Mouse (Mus musculus) lung, embryonic 14.5 days (tissue): ENCODE data around the gene Itga8. TPM values are rescaled to one million over a fixed set of nuclear protein-coding genes. Genes with fewer than 3 reads are reported as not detected.

Source experiments
- ATAC-seq: fragments of 200-750 bp; cut with Nextera tagmentation; 2 replicates; pipeline ENCODE4 v1.8.0; 2017; ENCODE audit warnings: mild to moderate bottlenecking, moderate TSS enrichment, moderate library complexity; ENCODE audit not compliant: insufficient read depth
- DNase-seq: peaks from one replicate; pipeline ENCODE4 v3.0.0-alpha.2; 2015
- H3K27ac ChIP-seq: fragments of 300-500 bp; sonication (generic); 2 replicates; pipeline ENCODE4 v1.5.1; 2014; ENCODE audit warnings: low read depth, mild to moderate bottlenecking, moderate library complexity
- H3K27me3 ChIP-seq: fragments of 300-500 bp; sonication (generic); 2 replicates; pipeline ENCODE4 v1.6.1; 2014; ENCODE audit warnings: low read length, control low read depth; ENCODE audit not compliant: insufficient read depth
- H3K36me3 ChIP-seq: fragments of 300-500 bp; sonication (generic); 2 replicates; pipeline ENCODE4 v1.6.1; 2014; ENCODE audit warnings: control low read depth; ENCODE audit not compliant: insufficient read depth
- H3K4me1 ChIP-seq: fragments of 300-500 bp; sonication (generic); 2 replicates; pipeline ENCODE4 v1.6.1; 2014; ENCODE audit warnings: antibody characterized with exemption, control low read depth; ENCODE audit not compliant: insufficient read depth
- H3K4me2 ChIP-seq: fragments of 300-500 bp; sonication (generic); 2 replicates; pipeline ENCODE4 v1.6.1; 2014; ENCODE audit warnings: mild to moderate bottlenecking
- H3K4me3 ChIP-seq: fragments of 300-500 bp; sonication (generic); 2 replicates; pipeline ENCODE4 v1.5.1; 2014; ENCODE audit warnings: low read depth, low read length
- H3K9ac ChIP-seq: fragments of 300-500 bp; sonication (generic); 2 replicates; pipeline ENCODE4 v1.6.1; 2014
- H3K9me3 ChIP-seq: fragments of 300-500 bp; sonication (generic); 2 replicates; pipeline ENCODE4 v1.6.1; 2016; ENCODE audit warnings: low read depth, low read length, control low read depth
- CTCF ChIP-seq: IDR thresholded peaks from 2 replicates; pipeline ENCODE4 v1.5.1; 2016; ENCODE audit warnings: antibody characterized with exemption, low read depth
- WGBS: fragments of 180-500 bp; shearing (Covaris S2); extraction: QIAGEN DNeasy Blood & Tissue Kit; methylation state at CpG from one replicate; pipeline ENCODE4 v1.1.7; 2014; 5-methylcytosine and 5-hydroxymethylcytosine counted together
- polyA plus RNA-seq: library from polyadenylated mRNA; unstranded; fragments of >200 nt; fragmentation: Nextera tagmentation; extraction: Ambion mirVana; gene quantifications from 2 replicates; pipeline ENCODE4 v1.2.1, GENCODE M21; 2014

Gene Itga8
- 42.6 and 44.1 TPM in 2 replicates for polyA plus RNA-seq

DNA sequence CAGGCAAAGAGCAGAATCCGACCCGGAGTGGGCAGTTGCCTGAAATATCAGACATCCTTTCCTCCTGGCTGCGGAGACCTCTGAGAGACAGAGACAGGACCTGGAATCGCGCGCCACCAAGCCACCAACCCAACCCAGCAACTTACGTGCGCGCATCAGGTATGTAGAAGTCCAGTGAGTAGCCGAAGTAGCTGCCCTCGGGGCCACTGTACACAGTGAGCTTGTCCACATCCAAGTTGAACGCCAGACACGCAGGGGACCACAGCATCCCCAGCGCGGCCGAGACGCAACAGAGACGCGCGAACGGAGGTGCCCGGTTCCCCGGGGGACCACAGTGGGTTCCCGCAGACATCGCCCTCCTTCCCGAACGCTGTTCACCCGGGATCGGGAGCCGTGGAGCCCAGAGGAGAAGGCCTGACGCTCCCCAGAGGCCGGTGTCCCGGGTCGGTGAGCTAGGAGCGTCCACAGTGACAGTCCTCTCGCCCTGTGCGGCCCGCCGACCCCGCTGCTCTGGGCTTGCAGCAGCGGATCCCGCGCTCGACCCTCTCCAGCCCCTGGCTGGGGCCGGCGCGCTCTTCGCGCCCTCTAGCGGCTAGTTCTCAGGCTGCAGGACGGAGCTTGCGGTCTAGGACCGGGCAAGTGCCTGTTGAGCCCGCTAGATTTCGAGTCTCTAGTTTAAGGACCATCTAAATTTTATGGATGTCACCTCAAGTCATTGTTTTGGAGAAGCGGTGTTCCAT lies at the start of gene Itga8:
TSS of gene Itga8 (minus strand) at position 492 of the 740 bp plus-strand sequence.
- peak within 1 kb of the TSS; percentile 67 for H3K4me3 ChIP-seq
- no peaks in the 10 kb centered on the region for H3K9me3 ChIP-seq
- peak within 1 kb of the TSS; percentile 74 for H3K4me2 ChIP-seq
- TF ChIP-seq CTCF, result peak; percentile 89
- peak; percentile 96 for DNase-seq
- peak within 1 kb of the TSS; percentile 47; the same call in 1 of the 2 replicates for H3K27ac ChIP-seq
- peaks cover 10% of the 10 kb centered on the region; the same call in 1 of the 2 replicates for H3K27me3 ChIP-seq
- peak; percentile 94 for ATAC-seq
- H3K36me3 ChIP-seq, result no peaks in the 10 kb centered on the region
- WGBS, result under 1% methylated on average over 56 of the region's 56 CpGs
- peaks cover 3% of the 10 kb centered on the region; the same call in 1 of the 2 replicates for H3K4me1 ChIP-seq
- H3K9ac ChIP-seq, result peak within 1 kb of the TSS; percentile 76

- TF ChIP-seq CTCF, result no peak
- WGBS, result 67% methylated on average over 2 of the region's 2 CpGs
- H3K27ac ChIP-seq, result peak overlapping the region; percentile 50; the same call in 1 of the 2 replicates
- H3K4me1 ChIP-seq, result no peaks in the 10 kb centered on the region
- H3K4me3 ChIP-seq, result no peak overlapping the region
- H3K27me3 ChIP-seq, result no peaks in the 10 kb centered on the region
- H3K9me3 ChIP-seq, result no peaks in the 10 kb centered on the region
- no peak overlapping the region for H3K9ac ChIP-seq
- peak; percentile 9 for DNase-seq
- no peak for ATAC-seq
- H3K4me2 ChIP-seq, result no peak overlapping the region
- H3K36me3 ChIP-seq, result 0 out of 2 replicates have a peak, but pooled peaks cover 11% of the 10 kb centered on the region
These were observed 47.2 kb upstream of the Itga8 start for GRCm38 (mm10) chr2:12348914-12349313.

GRCm38 (mm10) chr2:12331962-12332361 lies 30.2 kb upstream of the Itga8 start:
- TF ChIP-seq CTCF, result no peak
- Histone ChIP-seq H3K9ac (no peak overlapping the region), H3K4me3 (no peak overlapping the region), H3K4me2 (no peak overlapping the region), H3K36me3 (no peaks in the 10 kb centered on the region), H3K27me3 (no peaks in the 10 kb centered on the region), H3K9me3 (no peaks in the 10 kb centered on the region), H3K27ac (no peak overlapping the region), H3K4me1 (peaks cover 9% of the 10 kb centered on the region; the same call in 1 of the 2 replicates)
- WGBS, result 62% methylated on average over 2 of the region's 2 CpGs
- DNase-seq (no peak), ATAC-seq (no peak)

GRCm38 (mm10) chr2:12329620-12330019 lies 27.9 kb upstream of the Itga8 start:
- TF ChIP-seq CTCF, result no peak
- 41% methylated on average over 2 of the region's 2 CpGs for WGBS
- no peak for ATAC-seq
- Histone ChIP-seq H3K27me3 (no peaks in the 10 kb centered on the region), H3K4me3 (no peak overlapping the region), H3K4me2 (no peak overlapping the region), H3K36me3 (no peaks in the 10 kb centered on the region), H3K27ac (no peak overlapping the region), H3K9me3 (no peaks in the 10 kb centered on the region), H3K9ac (no peak overlapping the region), H3K4me1 (peaks cover 9% of the 10 kb centered on the region; the same call in 1 of the 2 replicates)
- peak; percentile 50 for DNase-seq

- Histone ChIP-seq H3K9ac (no peak overlapping the region), H3K4me2 (no peak overlapping the region), H3K36me3 (no peaks in the 10 kb centered on the region), H3K4me3 (no peak overlapping the region), H3K4me1 (peaks cover 9% of the 10 kb centered on the region; the same call in 1 of the 2 replicates), H3K27ac (no peak overlapping the region), H3K27me3 (no peaks in the 10 kb centered on the region), H3K9me3 (no peaks in the 10 kb centered on the region)
- ATAC-seq (no peak), DNase-seq (peak; percentile 28)
- WGBS, result 40% methylated on average over 5 of the region's 5 CpGs
- TF ChIP-seq CTCF, result no peak
These were observed 27.3 kb upstream of the Itga8 start for GRCm38 (mm10) chr2:12329068-12329407.

- Histone ChIP-seq H3K9ac (no peak overlapping the region), H3K27ac (peak overlapping the region; percentile 22; the same call in 1 of the 2 replicates)
- WGBS, result 32% methylated on average over 8 of the region's 8 CpGs
These were observed 26.8 kb upstream of the Itga8 start for GRCm38 (mm10) chr2:12328355-12329067.

DNA sequence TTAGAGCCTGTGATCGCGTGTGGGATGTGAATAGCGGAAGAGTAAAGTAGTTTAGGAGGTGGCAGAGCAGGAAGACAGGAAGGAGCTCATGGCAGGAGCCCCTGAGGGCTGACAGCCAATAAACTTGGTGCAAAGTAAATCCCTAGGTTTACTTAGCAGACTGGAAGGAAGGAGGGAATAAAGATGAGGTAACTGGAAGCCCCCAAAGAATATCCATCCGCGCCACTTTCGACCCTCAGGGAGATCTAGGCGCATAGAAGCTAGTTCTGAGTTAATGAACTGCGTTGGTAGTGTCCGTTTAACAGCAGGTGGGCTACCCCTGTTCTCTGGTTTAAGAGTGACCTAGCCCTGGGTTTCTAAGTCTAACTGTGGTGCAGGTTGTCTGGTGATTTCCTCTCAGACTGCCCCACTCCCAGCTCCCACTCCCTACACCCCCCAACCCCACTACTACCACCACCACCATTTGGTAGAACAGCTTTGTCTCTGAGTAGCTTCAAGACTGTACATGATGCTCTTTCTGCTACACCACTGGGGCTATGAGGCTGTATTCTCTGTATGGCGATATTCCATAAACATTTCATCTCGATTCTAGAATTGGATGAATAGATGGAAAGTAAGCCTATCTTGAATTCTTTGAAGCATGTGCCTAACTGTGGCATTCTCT lies 26.1 kb upstream of the Itga8 start:
- H3K4me2 ChIP-seq, result peak overlapping the region; percentile 53
- peaks cover 9% of the 10 kb centered on the region; the same call in 1 of the 2 replicates for H3K4me1 ChIP-seq
- H3K9me3 ChIP-seq, result no peaks in the 10 kb centered on the region
- no peak for TF ChIP-seq CTCF
- no peak overlapping the region for H3K4me3 ChIP-seq
- no peaks in the 10 kb centered on the region for H3K36me3 ChIP-seq
- H3K9ac ChIP-seq, result no peak overlapping the region
- no peaks in the 10 kb centered on the region for H3K27me3 ChIP-seq
- no peak for DNase-seq
- H3K27ac ChIP-seq, result no peak overlapping the region
- 48% methylated on average over 11 of the region's 11 CpGs for WGBS
- ATAC-seq, result no peak

More at GRCm38 (mm10) chr2:12328355-12329067, 26.8 kb upstream of the Itga8 start:
- ATAC-seq, result no peak
- Histone ChIP-seq H3K36me3 (no peaks in the 10 kb centered on the region), H3K4me1 (peaks cover 9% of the 10 kb centered on the region; the same call in 1 of the 2 replicates), H3K9me3 (no peaks in the 10 kb centered on the region), H3K4me3 (no peak overlapping the region), H3K4me2 (no peak overlapping the region), H3K27me3 (no peaks in the 10 kb centered on the region)
- DNase-seq, result no peak
- no peak for TF ChIP-seq CTCF
